Mouse (Mus musculus) heart, adult 2 months (tissue): ENCODE results near the gene Myl3.

Source experiments
- CTCF ChIP-seq: fragments of 200-600 bp; IDR thresholded peaks from 2 replicates; pipeline ENCODE4 v1.8.1; 2022; ENCODE audit warnings: antibody characterized with exemption, mild to moderate bottlenecking, moderate library complexity
- EP300 ChIP-seq: fragments of 200-500 bp; IDR thresholded peaks from 2 replicates; pipeline ENCODE4 v1.6.1; 2011; ENCODE audit warnings: low read depth, low read length, control low read depth; ENCODE audit not compliant: insufficient read depth
- POLR2A ChIP-seq: fragments of 200-500 bp; IDR thresholded peaks from 2 replicates; pipeline ENCODE4 v1.6.1; 2011; ENCODE audit warnings: mild to moderate bottlenecking, low read depth, low read length, control low read depth; ENCODE audit not compliant: insufficient read depth

- TF ChIP-seq POLR2A (no peak), EP300 (no peak), CTCF (no peak)
Observed at GRCm38 (mm10) chr9:110711996-110712395, 29.7 kb upstream of the Myl3 start.
